Mouse (Mus musculus): ENCODE measurements at regions not wholly inside any gene's neighbourhood (a gene's known extent, or its start where the extent isn't known, plus 50 kb on each side); places are given as distances from the start of the nearest gene placed in this dataset.

GRCm38 (mm10) chr12:45437271-45437670, 362.8 kb upstream of the Stxbp6 start:
- no peak for DNase-seq (ENCODE audit: low spot score)

GRCm38 (mm10) chr12:45399436-45399835, 324.9 kb upstream of the Stxbp6 start:
- no peak for DNase-seq (ENCODE audit: low spot score)

GRCm38 (mm10) chr12:45384864-45385263, 310.4 kb upstream of the Stxbp6 start:
- DNase-seq (ENCODE audit: low spot score) = no peak

All from lung, postnatal 25 days (tissue).